Mouse (Mus musculus) midbrain, embryonic 14.5 days (tissue): ENCODE results near the gene Mrgprh. TPM values are rescaled to one million over a fixed set of nuclear protein-coding genes. Genes with fewer than 3 reads are reported as not detected.
A peak's percentile ranks its signal among the peaks of the same experiment; 100 is the strongest.

Source experiments
- ATAC-seq: fragments of 200-750 bp; cut with Nextera tagmentation; 2 replicates; pipeline ENCODE4 v1.8.0; 2017; ENCODE audit warnings: moderate number of reproducible peaks, moderate library complexity; ENCODE audit not compliant: low FRiP score, low TSS enrichment
- DNase-seq: peaks from one replicate; pipeline ENCODE4 v3.0.0-alpha.2; 2015
- H3K27ac ChIP-seq: fragments of 300-500 bp; sonication (generic); replicated peaks from 2 replicates; pipeline ENCODE4 v1.5.1; 2014; ENCODE audit warnings: mild to moderate bottlenecking, low read depth, low read length, moderate library complexity
- H3K27me3 ChIP-seq: fragments of 300-500 bp; sonication (generic); 2 replicates; pipeline ENCODE4 v1.6.1; 2014; ENCODE audit warnings: low read length, control low read depth, mixed read lengths; ENCODE audit not compliant: control insufficient read depth, insufficient read depth
- H3K36me3 ChIP-seq: fragments of 300-500 bp; sonication (generic); 2 replicates; pipeline ENCODE4 v1.6.1; 2014; ENCODE audit warnings: low read length, control low read depth; ENCODE audit not compliant: control insufficient read depth, insufficient read depth
- H3K4me1 ChIP-seq: fragments of 300-500 bp; sonication (generic); 2 replicates; pipeline ENCODE4 v1.6.1; 2014; ENCODE audit warnings: mild to moderate bottlenecking, antibody characterized with exemption, low read length, control low read depth; ENCODE audit not compliant: control insufficient read depth, insufficient read depth
- H3K4me2 ChIP-seq: fragments of 300-500 bp; sonication (generic); 2 replicates; pipeline ENCODE4 v1.6.1; 2014; ENCODE audit warnings: mild to moderate bottlenecking, low read length, moderate library complexity
- H3K4me3 ChIP-seq: fragments of 300-500 bp; sonication (generic); replicated peaks from 2 replicates; pipeline ENCODE4 v1.5.1; 2014; ENCODE audit warnings: low read depth, low read length
- H3K9ac ChIP-seq: fragments of 300-500 bp; sonication (generic); replicated peaks from 2 replicates; pipeline ENCODE4 v1.6.1; 2014; ENCODE audit warnings: mild to moderate bottlenecking, low read length, moderate library complexity
- H3K9me3 ChIP-seq: fragments of 300-500 bp; sonication (generic); 2 replicates; pipeline ENCODE4 v1.6.1; 2016; ENCODE audit warnings: low read length, control low read depth, mixed read lengths; ENCODE audit not compliant: control insufficient read depth
- WGBS: fragments of 180-500 bp; shearing (Covaris S2); extraction: QIAGEN DNeasy Blood & Tissue Kit; methylation state at CpG from one replicate; pipeline ENCODE4 v1.1.7; 2014; 5-methylcytosine and 5-hydroxymethylcytosine counted together
- microRNA-seq: library from miRNA; unstranded; fragments of <30 nt; microRNA quantifications from one replicate; pipeline ENCODE4, GENCODE M21; 2016
- polyA plus RNA-seq: library from polyadenylated mRNA; unstranded; fragments of >200 nt; fragmentation: Nextera tagmentation; extraction: Ambion mirVana; gene quantifications from 2 replicates; pipeline ENCODE4 v1.2.1, GENCODE M21; 2014

Gene Mrgprh
- polyA plus RNA-seq, 1 experiment from 2014 or later = not detected

GRCm38 (mm10) chr17:12916588-12917380 lies 41.0 kb downstream of the Mrgprh start:
- Histone ChIP-seq H3K4me2 (peak overlapping the region; percentile 89), H3K4me1 (peaks cover 17% of the 10 kb centered on the region; the same call in 1 of the 2 replicates), H3K4me3 (peak overlapping the region; percentile 95), H3K9me3 (no peaks in the 10 kb centered on the region), H3K27ac (peak overlapping the region; percentile 87), H3K27me3 (no peaks in the 10 kb centered on the region), H3K9ac (peak overlapping the region; percentile 94), H3K36me3 (peaks cover 57% of the 10 kb centered on the region)
- WGBS = under 1% methylated on average over 40 of the region's 40 CpGs
- ATAC-seq (peak; percentile 57), DNase-seq (no peak)

GRCm38 (mm10) chr17:12921073-12921472 lies 45.2 kb downstream of the Mrgprh start:
- H3K4me2 ChIP-seq = no peak overlapping the region
- ATAC-seq = no peak
- H3K4me3 ChIP-seq = no peak overlapping the region
- H3K27me3 ChIP-seq = no peaks in the 10 kb centered on the region
- WGBS = 96% methylated on average over 1 of the region's 1 CpGs
- no peak overlapping the region for H3K9ac ChIP-seq
- DNase-seq = no peak
- H3K36me3 ChIP-seq = peaks cover 74% of the 10 kb centered on the region
- peaks cover 8% of the 10 kb centered on the region; the same call in 1 of the 2 replicates for H3K4me1 ChIP-seq
- no peaks in the 10 kb centered on the region for H3K9me3 ChIP-seq
- H3K27ac ChIP-seq = no peak overlapping the region

GRCm38 (mm10) chr17:12925001-12925400 lies 49.2 kb downstream of the Mrgprh start:
- H3K4me2 ChIP-seq = no peak overlapping the region
- WGBS = 95% methylated on average over 3 of the region's 3 CpGs
- no peaks in the 10 kb centered on the region for H3K9me3 ChIP-seq
- H3K27me3 ChIP-seq = no peaks in the 10 kb centered on the region
- no peak overlapping the region for H3K27ac ChIP-seq
- H3K4me3 ChIP-seq = no peak overlapping the region
- H3K4me1 ChIP-seq = no peaks in the 10 kb centered on the region
- ATAC-seq = no peak
- peaks cover 72% of the 10 kb centered on the region for H3K36me3 ChIP-seq
- DNase-seq = no peak
- H3K9ac ChIP-seq = no peak overlapping the region

- no peak overlapping the region for H3K9ac ChIP-seq
- H3K9me3 ChIP-seq = no peaks in the 10 kb centered on the region
- no peak overlapping the region for H3K4me2 ChIP-seq
- no peak overlapping the region for H3K27ac ChIP-seq
- H3K4me3 ChIP-seq = no peak overlapping the region
- peaks cover 64% of the 10 kb centered on the region for H3K36me3 ChIP-seq
- no peaks in the 10 kb centered on the region for H3K27me3 ChIP-seq
- ATAC-seq = no peak
- 89% methylated on average over 8 of the region's 8 CpGs for WGBS
- DNase-seq = no peak
- H3K4me1 ChIP-seq = no peaks in the 10 kb centered on the region
Observed at GRCm38 (mm10) chr17:12925703-12926180, 49.9 kb downstream of the Mrgprh start.

Small RNA genes lying within 50 kb of the gene (microRNA-seq; reads per million reads assigned to microRNA genes)
- not detected for gene Gm24085

Other genes starting within 250 kb of the Mrgprh start
- not detected in 2 replicates for gene Slc22a1, start 200.2 kb upstream of the Mrgprh start, polyA plus RNA-seq
- gene Igf2r, start 106.4 kb upstream of the Mrgprh start, polyA plus RNA-seq = 9.2 and 13.4 TPM in 2 replicates
- 0.12 TPM in 1 of 2 replicates, not detected in the other for gene Mas1, start 7.9 kb upstream of the Mrgprh start, polyA plus RNA-seq
- gene Pnldc1, start 34.2 kb downstream of the Mrgprh start, polyA plus RNA-seq = 3.1 and 3.7 TPM in 2 replicates
- gene Tcp1, start 39.7 kb downstream of the Mrgprh start, polyA plus RNA-seq = 356 and 462 TPM in 2 replicates
- gene Mrpl18, start 40.3 kb downstream of the Mrgprh start, polyA plus RNA-seq = 117 and 127 TPM in 2 replicates
- gene Acat3, start 64.6 kb downstream of the Mrgprh start, polyA plus RNA-seq = 0.32 and 0.53 TPM in 2 replicates
- gene Acat2, start 84.7 kb downstream of the Mrgprh start, polyA plus RNA-seq = 223 and 257 TPM in 2 replicates
- gene Wtap, start 118.1 kb downstream of the Mrgprh start, polyA plus RNA-seq = 147 and 150 TPM in 2 replicates
- gene Sod2, start 130.8 kb downstream of the Mrgprh start, polyA plus RNA-seq = 144 and 152 TPM in 2 replicates
- gene Gpr31b, start 176.3 kb downstream of the Mrgprh start, polyA plus RNA-seq = not detected in 2 replicates
- 0.18 and 0.45 TPM in 2 replicates for gene Tcp10b, start 185.1 kb downstream of the Mrgprh start, polyA plus RNA-seq